17 mouse cellular contexts compared by ENCODE assay signal in the genomic region with DNA sequence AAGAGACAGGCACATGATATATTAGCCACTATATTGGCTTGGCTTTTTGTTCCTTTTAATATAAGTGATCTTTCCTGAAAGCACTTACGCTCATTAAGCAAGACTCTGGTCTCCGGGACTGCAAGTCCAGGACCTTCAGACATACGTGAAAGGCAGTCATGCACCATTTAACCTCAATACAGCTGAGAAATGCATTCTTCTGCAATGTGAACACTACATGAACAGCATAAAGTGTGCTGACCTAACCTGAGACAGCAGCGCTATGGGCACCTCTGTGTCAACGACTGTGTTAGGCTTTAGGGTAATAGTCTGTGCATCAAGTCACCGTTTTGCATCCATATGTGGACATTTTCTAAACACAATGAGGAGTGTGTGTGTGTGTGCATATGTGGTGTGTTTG.
DNase-seq lines count a peak whose midpoint lies in the region; ATAC-seq and TF ChIP-seq lines count a peak whose summit lies in the region.
"Had no signal": no experiment of that assay in that cellular context is flagged by ENCODE, and none has a peak within 500 bp of the region (broad histone marks: within the 10 kb centered on the region; RNA-seq: fewer than 3 reads in every experiment).

No protein-coding gene starts in this region.

- H3K4me3 ChIP-seq in hindbrain, embryonic 12.5 days = no peak overlapping the region
- no peak overlapping the region for H3K4me3 ChIP-seq in hindbrain, postnatal 0 days (ENCODE audit: low read length)
- H3K4me3 ChIP-seq in midbrain, embryonic 14.5 days (replicated peaks; ENCODE audit: low read depth, low read length) = no peak overlapping the region
- no peak overlapping the region for H3K4me3 ChIP-seq in midbrain, embryonic 10.5 days
- H3K4me3 ChIP-seq in hindbrain, embryonic 16.5 days (ENCODE audit: low read length) = no peak overlapping the region
- no peak overlapping the region for H3K4me3 ChIP-seq in layer of hippocampus, adult 2 months
- H3K4me3 ChIP-seq: heart, embryonic 15.5 days; limb, embryonic 13.5 days; liver, embryonic 15.5 days had no signal

- peaks cover 7% of the 10 kb centered on the region; the same call in 1 of the 2 replicates for H3K4me1 ChIP-seq in hindbrain, embryonic 12.5 days
- no peaks in the 10 kb centered on the region for H3K4me1 ChIP-seq in hindbrain, postnatal 0 days (ENCODE audit: insufficient read depth, low read length)
- peaks cover 4% of the 10 kb centered on the region; the same call in 1 of the 2 replicates for H3K4me1 ChIP-seq in midbrain, embryonic 14.5 days (ENCODE audit: control insufficient read depth, insufficient read depth, low read length)
- H3K4me1 ChIP-seq in midbrain, embryonic 10.5 days = peaks cover 7% of the 10 kb centered on the region; the same call in 1 of the 2 replicates
- peaks cover 3% of the 10 kb centered on the region; the same call in 1 of the 2 replicates for H3K4me1 ChIP-seq in hindbrain, embryonic 16.5 days (ENCODE audit: control insufficient read depth, insufficient read depth, low read depth, low read length)
- H3K4me1 ChIP-seq: heart, embryonic 15.5 days; limb, embryonic 13.5 days; liver, embryonic 15.5 days had no signal

- no peak overlapping the region for H3K4me2 ChIP-seq in hindbrain, embryonic 12.5 days (replicated peaks)
- H3K4me2 ChIP-seq in hindbrain, postnatal 0 days (ENCODE audit: low read depth, low read length) = no peak overlapping the region
- no peak overlapping the region for H3K4me2 ChIP-seq in midbrain, embryonic 14.5 days (ENCODE audit: low read length)
- no peak overlapping the region for H3K4me2 ChIP-seq in hindbrain, embryonic 16.5 days (ENCODE audit: low read length)
- H3K4me2 ChIP-seq: heart, embryonic 15.5 days; limb, embryonic 13.5 days; liver, embryonic 15.5 days had no signal

- H3K9ac ChIP-seq in hindbrain, embryonic 12.5 days = no peak overlapping the region
- H3K9ac ChIP-seq in hindbrain, postnatal 0 days (replicated peaks; ENCODE audit: low read length) = no peak overlapping the region
- no peak overlapping the region for H3K9ac ChIP-seq in midbrain, embryonic 14.5 days (replicated peaks; ENCODE audit: low read length)
- no peak overlapping the region for H3K9ac ChIP-seq in hindbrain, embryonic 16.5 days (ENCODE audit: low read depth, low read length)
- H3K9ac ChIP-seq: heart, embryonic 15.5 days; limb, embryonic 13.5 days; liver, embryonic 15.5 days had no signal

- H3K27me3 ChIP-seq in hindbrain, embryonic 12.5 days = no peaks in the 10 kb centered on the region
- no peaks in the 10 kb centered on the region for H3K27me3 ChIP-seq in hindbrain, postnatal 0 days (ENCODE audit: insufficient read depth, low read length)
- H3K27me3 ChIP-seq in midbrain, embryonic 14.5 days (ENCODE audit: control insufficient read depth, insufficient read depth, low read length) = no peaks in the 10 kb centered on the region
- H3K27me3 ChIP-seq in midbrain, embryonic 10.5 days (ENCODE audit: low read depth, poor library complexity, severe bottlenecking) = no peaks in the 10 kb centered on the region
- no peaks in the 10 kb centered on the region for H3K27me3 ChIP-seq in hindbrain, embryonic 16.5 days (replicated peaks; ENCODE audit: control insufficient read depth, insufficient read depth, low read length)
- H3K27me3 ChIP-seq: heart, embryonic 15.5 days; limb, embryonic 13.5 days; liver, embryonic 15.5 days; Patski had no signal

- peak; percentile 39; the same call in 1 of the 2 replicates for ATAC-seq in hindbrain, embryonic 12.5 days (ENCODE audit: low FRiP score)
- ATAC-seq in hindbrain, postnatal 0 days = no peak
- ATAC-seq in midbrain, embryonic 14.5 days (ENCODE audit: low FRiP score, low TSS enrichment) = no peak
- 0 out of 2 replicates have a peak, but pooled peaks have one; percentile 40 for ATAC-seq in hindbrain, embryonic 16.5 days
- ATAC-seq: activated CD4-positive, CD25-positive, alpha-beta regulatory T cell, adult 4 months; lung, postnatal 0 days; Patski had no signal

- no peak for DNase-seq in hindbrain, postnatal 0 days (ENCODE audit: low spot score)
- peak; percentile 10 for DNase-seq in midbrain, embryonic 14.5 days
- no peak for DNase-seq in midbrain, embryonic 10.5 days (ENCODE audit: low spot score)
- no peak for DNase-seq in layer of hippocampus, adult 2 months (ENCODE audit: low spot score in 2 of 2)
- no peak for DNase-seq in spleen, adult 18-20 months
- DNase-seq: adrenal gland, postnatal 25 days; cerebellum, adult 2 months; heart, adult 18-20 months; layer of hippocampus, adult 9-11 months had no signal

- 33% methylated on average over 6 of the region's 6 CpGs for WGBS in hindbrain, embryonic 12.5 days
- WGBS in hindbrain, postnatal 0 days = 45% methylated on average over 6 of the region's 6 CpGs
- 43% methylated on average over 6 of the region's 6 CpGs for WGBS in midbrain, embryonic 14.5 days
- 59% methylated on average over 6 of the region's 6 CpGs for WGBS in midbrain, embryonic 10.5 days
- 32% methylated on average over 6 of the region's 6 CpGs for WGBS in hindbrain, embryonic 16.5 days

- 0 out of 2 replicates have a peak, but pooled peaks cover 7% of the 10 kb centered on the region for H3K36me3 ChIP-seq in hindbrain, embryonic 12.5 days
- H3K36me3 ChIP-seq in hindbrain, postnatal 0 days (ENCODE audit: insufficient read depth, low read length) = no peaks in the 10 kb centered on the region
- no peaks in the 10 kb centered on the region for H3K36me3 ChIP-seq in midbrain, embryonic 14.5 days (ENCODE audit: control insufficient read depth, insufficient read depth, low read length)
- H3K36me3 ChIP-seq in midbrain, embryonic 10.5 days = peaks cover 15% of the 10 kb centered on the region
- no peaks in the 10 kb centered on the region for H3K36me3 ChIP-seq in hindbrain, embryonic 16.5 days (ENCODE audit: control insufficient read depth, insufficient read depth, low read length)
- H3K36me3 ChIP-seq: heart, embryonic 15.5 days; limb, embryonic 13.5 days; liver, embryonic 15.5 days had no signal

- no peak for TF ChIP-seq CTCF in hindbrain, postnatal 0 days (IDR thresholded peaks at IDR 0.05; ENCODE audit: low read depth)
- no peak for TF ChIP-seq CTCF in layer of hippocampus, adult 2 months (conservative IDR thresholded peaks at IDR 0.05)

- no peaks in the 10 kb centered on the region for H3K9me3 ChIP-seq in hindbrain, embryonic 12.5 days (replicated peaks)
- H3K9me3 ChIP-seq in hindbrain, postnatal 0 days (ENCODE audit: low read length) = no peaks in the 10 kb centered on the region
- H3K9me3 ChIP-seq in midbrain, embryonic 14.5 days (ENCODE audit: control insufficient read depth, low read length) = no peaks in the 10 kb centered on the region
- no peaks in the 10 kb centered on the region for H3K9me3 ChIP-seq in midbrain, embryonic 10.5 days (replicated peaks)
- H3K9me3 ChIP-seq in hindbrain, embryonic 16.5 days (ENCODE audit: control insufficient read depth, low read length) = no peaks in the 10 kb centered on the region
- H3K9me3 ChIP-seq: heart, embryonic 15.5 days; limb, embryonic 13.5 days; liver, embryonic 15.5 days had no signal

- H3K27ac ChIP-seq in hindbrain, embryonic 12.5 days = peak overlapping the region; percentile 52
- no peak overlapping the region for H3K27ac ChIP-seq in hindbrain, postnatal 0 days
- no peak overlapping the region for H3K27ac ChIP-seq in midbrain, embryonic 14.5 days (replicated peaks; ENCODE audit: low read depth, low read length)
- H3K27ac ChIP-seq in midbrain, embryonic 10.5 days (replicated peaks) = no peak overlapping the region
- 0 out of 2 replicates have a peak overlapping the region, but pooled peaks have one; percentile 12 for H3K27ac ChIP-seq in hindbrain, embryonic 16.5 days (ENCODE audit: low read depth, low read length)
- no peak overlapping the region for H3K27ac ChIP-seq in layer of hippocampus, adult 2 months
- H3K27ac ChIP-seq: heart, embryonic 15.5 days; limb, embryonic 13.5 days; liver, embryonic 15.5 days had no signal

Comparison
In these comparisons a context has a peak if more than half of its experiments do, and no peak if none do; other contexts are left out.
1. ATAC-seq: peak in hindbrain, embryonic 12.5 days (single experiment) and hindbrain, embryonic 16.5 days (single experiment); none in hindbrain, postnatal 0 days (single experiment) and midbrain, embryonic 14.5 days (single experiment).
2. H3K27ac ChIP-seq: peak in hindbrain, embryonic 12.5 days (single experiment) and hindbrain, embryonic 16.5 days (single experiment); none in hindbrain, postnatal 0 days (single experiment), midbrain, embryonic 14.5 days (single experiment), midbrain, embryonic 10.5 days (single experiment) and layer of hippocampus, adult 2 months (single experiment).